Mouse (Mus musculus) midbrain, embryonic 16.5 days (tissue): ENCODE results near the gene Fbxl18. TPM values are rescaled to one million over a fixed set of nuclear protein-coding genes. Genes with fewer than 3 reads are reported as not detected.
"Not testable (repeated sequence)": the region's sequence is repeated elsewhere in the genome, so short reads cannot be mapped to it uniquely, and the experiment has no call there.

ENCODE experiments used
- ATAC-seq: fragments of 200-750 bp; cut with Nextera tagmentation; 2 replicates; pipeline ENCODE4 v1.8.0; 2017; ENCODE audit warnings: moderate TSS enrichment
- H3K27ac ChIP-seq: fragments of 300-500 bp; sonication (generic); 2 replicates; pipeline ENCODE4 v1.5.1; 2014; ENCODE audit warnings: mild to moderate bottlenecking, low read length, mixed read lengths
- H3K27me3 ChIP-seq: fragments of 300-500 bp; sonication (generic); 2 replicates; pipeline ENCODE4 v1.6.1; 2014; ENCODE audit warnings: low read depth, low read length, mixed read lengths; ENCODE audit not compliant: control insufficient read depth, insufficient read depth
- H3K36me3 ChIP-seq: fragments of 300-500 bp; sonication (generic); 2 replicates; pipeline ENCODE4 v1.6.1; 2014; ENCODE audit warnings: mild to moderate bottlenecking, low read length, moderate library complexity, mixed read lengths; ENCODE audit not compliant: control insufficient read depth, insufficient read depth
- H3K4me1 ChIP-seq: fragments of 300-500 bp; sonication (generic); 2 replicates; pipeline ENCODE4 v1.6.1; 2014; ENCODE audit warnings: mild to moderate bottlenecking, low read length, mixed read lengths; ENCODE audit not compliant: control insufficient read depth, insufficient read depth
- H3K4me2 ChIP-seq: fragments of 300-500 bp; sonication (generic); 2 replicates; pipeline ENCODE4 v1.6.1; 2014; ENCODE audit warnings: mild to moderate bottlenecking, low read length, mixed read lengths
- H3K4me3 ChIP-seq: fragments of 300-500 bp; sonication (generic); 2 replicates; pipeline ENCODE4 v1.5.1; 2014; ENCODE audit warnings: low read depth, mild to moderate bottlenecking, low read length, moderate library complexity, mixed read lengths
- H3K9ac ChIP-seq: fragments of 300-500 bp; sonication (generic); 2 replicates; pipeline ENCODE4 v1.6.1; 2014; ENCODE audit warnings: low read depth, low read length, mixed read lengths
- H3K9me3 ChIP-seq: fragments of 300-500 bp; sonication (generic); replicated peaks from 2 replicates; pipeline ENCODE4 v1.6.1; 2014; ENCODE audit warnings: mild to moderate bottlenecking, low read length, mixed read lengths; ENCODE audit not compliant: control insufficient read depth, poor library complexity, severe bottlenecking
- WGBS: fragments of 180-500 bp; shearing (Covaris S2); extraction: QIAGEN DNeasy Blood & Tissue Kit; methylation state at CpG from one replicate; pipeline ENCODE4 v1.1.7; 2014; 5-methylcytosine and 5-hydroxymethylcytosine counted together
- polyA plus RNA-seq: library from polyadenylated mRNA; unstranded; fragments of >200 nt; fragmentation: Nextera tagmentation; extraction: Ambion mirVana; gene quantifications from 2 replicates; pipeline ENCODE4 v1.2.1, GENCODE M21; 2015

Gene Fbxl18
- polyA plus RNA-seq, 1 experiment from 2014 or later = 29.9 TPM

DNA sequence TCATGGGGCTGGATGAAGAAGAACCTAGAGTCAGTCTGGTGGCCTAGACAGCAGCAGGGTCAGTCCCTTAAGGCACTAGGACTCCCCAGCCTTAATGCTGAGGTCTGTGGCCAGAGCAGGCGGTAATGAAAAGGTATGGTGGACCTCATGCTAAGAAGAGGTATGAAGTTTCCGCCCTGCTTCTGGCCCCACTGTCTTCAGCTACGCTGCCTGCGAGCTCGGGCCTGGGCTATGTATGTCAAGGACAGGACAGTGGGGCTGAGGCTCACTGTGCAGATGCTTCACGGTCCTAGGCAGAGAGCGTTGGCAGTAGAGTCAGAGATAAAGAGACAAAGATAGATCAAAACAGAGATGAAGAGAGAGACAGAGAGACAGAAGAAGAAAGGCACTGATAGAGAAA is 46.3 kb downstream of the Fbxl18 start:
- H3K4me2 ChIP-seq = no peak overlapping the region
- no peaks in the 10 kb centered on the region for H3K4me1 ChIP-seq
- no peak for ATAC-seq
- H3K9ac ChIP-seq = no peak overlapping the region
- no peaks in the 10 kb centered on the region for H3K36me3 ChIP-seq
- no peaks in the 10 kb centered on the region for H3K27me3 ChIP-seq
- H3K4me3 ChIP-seq = no peak overlapping the region
- WGBS = 94% methylated on average over 7 of the region's 7 CpGs
- H3K9me3 ChIP-seq = no peaks in the 10 kb centered on the region
- H3K27ac ChIP-seq = no peak overlapping the region

DNA sequence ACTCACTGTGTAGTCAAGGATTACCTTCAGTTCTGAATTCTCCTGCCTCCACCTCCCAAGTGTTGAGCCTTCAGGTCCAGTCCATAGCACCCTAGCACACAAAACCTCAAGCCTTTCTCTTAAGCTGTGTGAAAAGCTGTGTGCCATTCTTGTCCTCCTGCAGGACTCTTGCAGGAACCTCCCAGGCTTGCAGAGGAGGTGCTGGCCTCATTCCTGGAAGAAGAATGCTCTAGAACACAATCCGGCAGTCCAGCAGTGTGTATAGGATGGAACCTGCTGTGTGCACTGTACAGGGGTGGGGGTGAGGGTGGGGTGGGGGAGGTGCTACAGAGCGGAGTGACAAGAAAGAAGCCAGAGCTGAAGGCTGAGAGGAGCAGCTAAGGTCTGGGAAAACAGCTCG is 47.1 kb downstream of the Fbxl18 start:
- no peak overlapping the region for H3K9ac ChIP-seq

DNA sequence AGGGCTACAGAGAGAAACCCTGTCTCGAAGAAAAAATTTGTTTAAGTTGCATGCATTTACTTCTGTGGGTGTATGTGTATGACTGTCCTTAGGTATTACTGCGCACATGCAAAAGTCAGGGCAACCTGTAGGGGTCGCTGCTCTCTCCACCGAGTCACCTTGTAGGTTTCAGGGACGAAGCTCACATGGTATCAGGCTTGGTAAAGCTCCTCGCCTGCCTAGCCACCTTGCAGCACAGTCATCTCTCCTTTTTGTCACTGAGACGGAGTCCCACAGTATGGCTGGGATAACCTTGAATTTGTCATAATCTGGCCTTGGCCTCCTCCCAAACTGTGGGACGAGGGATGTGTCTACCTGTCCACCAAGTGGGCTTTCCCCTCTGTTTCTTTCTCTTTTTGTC is 50.8 kb downstream of the Fbxl18 start:
- Histone ChIP-seq H3K4me1 (no peaks in the 10 kb centered on the region), H3K27me3 (no peaks in the 10 kb centered on the region), H3K27ac (no peak overlapping the region), H3K4me3 (no peak overlapping the region), H3K4me2 (no peak overlapping the region), H3K36me3 (no peaks in the 10 kb centered on the region), H3K9ac (no peak overlapping the region), H3K9me3 (no peaks in the 10 kb centered on the region)
- 64% methylated on average over 8 of the region's 8 CpGs for WGBS
- no peak for ATAC-seq

More for the DNA sequence above, 47.1 kb downstream of the Fbxl18 start:
- no peaks in the 10 kb centered on the region for H3K9me3 ChIP-seq
- no peaks in the 10 kb centered on the region for H3K27me3 ChIP-seq
- H3K27ac ChIP-seq = no peak overlapping the region
- WGBS = 74% methylated on average over 3 of the region's 3 CpGs
- no peak overlapping the region for H3K4me2 ChIP-seq
- no peaks in the 10 kb centered on the region for H3K4me1 ChIP-seq
- no peaks in the 10 kb centered on the region for H3K36me3 ChIP-seq
- no peak overlapping the region for H3K4me3 ChIP-seq
- ATAC-seq = no peak

DNA sequence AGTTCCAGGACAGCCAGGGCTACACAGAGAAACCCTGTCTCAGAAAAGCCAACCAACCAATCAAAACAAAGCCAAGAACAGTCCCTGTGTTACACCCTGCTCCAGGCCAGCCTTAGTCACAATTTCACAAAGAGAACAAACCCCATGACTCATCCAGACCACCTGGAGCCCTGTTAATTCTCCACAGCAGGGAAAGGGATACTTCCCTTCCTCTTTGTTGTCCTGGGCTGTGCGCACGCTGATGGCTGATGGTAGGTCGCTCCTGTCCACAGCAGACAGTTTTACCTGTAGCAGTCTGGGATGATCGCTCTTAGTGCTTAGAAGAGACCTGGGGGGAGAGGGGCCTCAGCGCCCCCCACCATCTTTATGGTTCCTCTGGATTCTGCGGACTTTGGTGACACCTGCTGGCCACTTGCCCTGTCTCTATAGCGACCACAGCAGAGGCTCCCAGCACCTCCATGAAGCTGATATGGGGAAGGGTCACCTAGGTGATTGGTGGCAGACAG is 53.0 kb downstream of the Fbxl18 start:
- no peak overlapping the region for H3K4me3 ChIP-seq
- H3K27me3 ChIP-seq = no peaks in the 10 kb centered on the region
- H3K9ac ChIP-seq = no peak overlapping the region
- H3K27ac ChIP-seq = no peak overlapping the region
- no peak overlapping the region for H3K4me2 ChIP-seq
- no peak for ATAC-seq
- H3K4me1 ChIP-seq = no peaks in the 10 kb centered on the region
- H3K9me3 ChIP-seq = no peaks in the 10 kb centered on the region
- H3K36me3 ChIP-seq = no peaks in the 10 kb centered on the region
- WGBS = 12% methylated on average over 7 of the region's 7 CpGs

DNA sequence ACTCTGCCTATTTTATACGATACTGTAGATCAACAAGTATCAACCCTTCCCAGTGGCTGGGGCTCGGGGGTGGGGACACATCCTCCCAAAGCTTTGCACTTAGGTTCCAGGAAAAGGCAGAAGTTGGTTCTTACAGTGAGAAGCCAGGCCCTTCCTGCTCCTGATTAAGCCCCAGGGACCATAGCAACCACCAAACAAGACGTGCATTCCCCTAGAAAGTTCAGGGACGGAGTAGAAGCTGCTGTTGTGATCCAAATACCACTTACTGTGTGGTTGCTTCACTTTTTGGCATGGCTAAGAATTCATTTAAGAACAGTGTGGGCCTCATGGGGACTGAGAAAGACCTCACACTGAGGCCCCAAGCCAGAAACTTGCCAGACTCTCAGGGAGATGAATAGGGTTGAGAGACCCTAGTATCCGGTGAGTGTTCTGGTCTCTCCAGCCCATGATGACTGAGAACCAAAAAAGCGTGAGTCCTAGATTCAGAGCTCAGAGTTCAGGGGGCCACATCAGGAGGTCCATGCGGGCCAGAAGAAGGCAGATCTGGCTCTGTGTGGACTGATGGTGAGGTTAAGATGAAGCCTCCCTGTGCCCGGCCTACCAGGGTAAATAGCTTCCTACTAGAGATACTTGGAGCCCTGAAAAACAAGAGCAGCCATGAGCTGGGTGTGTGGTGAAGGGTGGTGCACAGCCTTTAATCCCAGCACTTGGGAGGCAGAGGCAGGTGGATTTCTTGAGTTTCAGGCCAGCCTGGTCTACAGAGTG is 53.7 kb downstream of the Fbxl18 start:
- no peaks in the 10 kb centered on the region for H3K9me3 ChIP-seq
- no peak overlapping the region for H3K27ac ChIP-seq
- H3K4me2 ChIP-seq = no peak overlapping the region
- ATAC-seq = no peak
- WGBS = 73% methylated on average over 8 of the region's 8 CpGs
- H3K4me1 ChIP-seq = no peaks in the 10 kb centered on the region
- H3K36me3 ChIP-seq = no peaks in the 10 kb centered on the region
- H3K9ac ChIP-seq = no peak overlapping the region
- H3K27me3 ChIP-seq = no peaks in the 10 kb centered on the region
- no peak overlapping the region for H3K4me3 ChIP-seq

DNA sequence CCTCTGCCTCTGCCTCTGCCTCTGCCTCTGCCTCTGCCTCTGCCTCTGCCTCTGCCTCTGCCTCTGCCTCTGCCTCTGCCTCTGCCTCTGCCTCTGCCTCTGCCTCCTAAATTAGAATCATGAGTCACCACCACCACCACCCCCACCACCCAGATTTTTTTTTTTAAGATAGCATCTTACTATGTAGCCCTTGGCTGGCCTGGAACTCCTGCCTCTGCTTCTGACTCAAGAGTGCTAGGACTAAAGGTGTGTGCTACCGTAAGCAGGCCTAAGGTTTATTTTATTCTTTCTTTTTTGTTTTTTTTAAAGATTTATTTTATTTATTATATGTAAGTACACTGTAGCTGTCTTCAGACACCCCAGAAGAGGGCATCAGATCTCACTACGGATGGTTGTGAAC is 57.8 kb downstream of the Fbxl18 start:
- not testable (repeated sequence) for H3K27ac ChIP-seq, H3K27me3 ChIP-seq, H3K4me2 ChIP-seq, ATAC-seq, H3K9me3 ChIP-seq, H3K4me1 ChIP-seq, H3K4me3 ChIP-seq, H3K36me3 ChIP-seq, H3K9ac ChIP-seq
- WGBS = 98% methylated on average over 2 of the region's 2 CpGs

DNA sequence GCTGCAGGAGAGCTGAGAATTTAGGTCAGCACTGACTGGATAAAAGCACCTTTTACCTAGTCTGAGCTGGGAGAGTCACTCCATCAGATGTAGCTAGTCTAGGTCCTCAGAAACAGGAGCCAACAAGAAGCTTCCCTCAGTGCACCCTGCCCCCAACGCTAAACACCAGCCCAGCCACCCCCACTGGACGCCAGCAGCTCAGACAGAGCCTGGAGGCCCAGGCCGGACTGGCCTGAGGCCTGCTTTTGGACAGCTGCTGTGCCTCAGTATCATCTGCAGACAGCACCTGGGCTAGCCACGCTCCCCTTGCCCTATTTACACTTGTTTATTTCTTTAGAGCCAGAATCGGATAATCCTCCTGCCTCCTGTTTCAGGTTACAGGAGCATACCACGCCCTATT is 58.3 kb downstream of the Fbxl18 start:
- Histone ChIP-seq H3K4me2 (no peak overlapping the region), H3K4me3 (no peak overlapping the region)
- WGBS = 75% methylated on average over 6 of the region's 6 CpGs

DNA sequence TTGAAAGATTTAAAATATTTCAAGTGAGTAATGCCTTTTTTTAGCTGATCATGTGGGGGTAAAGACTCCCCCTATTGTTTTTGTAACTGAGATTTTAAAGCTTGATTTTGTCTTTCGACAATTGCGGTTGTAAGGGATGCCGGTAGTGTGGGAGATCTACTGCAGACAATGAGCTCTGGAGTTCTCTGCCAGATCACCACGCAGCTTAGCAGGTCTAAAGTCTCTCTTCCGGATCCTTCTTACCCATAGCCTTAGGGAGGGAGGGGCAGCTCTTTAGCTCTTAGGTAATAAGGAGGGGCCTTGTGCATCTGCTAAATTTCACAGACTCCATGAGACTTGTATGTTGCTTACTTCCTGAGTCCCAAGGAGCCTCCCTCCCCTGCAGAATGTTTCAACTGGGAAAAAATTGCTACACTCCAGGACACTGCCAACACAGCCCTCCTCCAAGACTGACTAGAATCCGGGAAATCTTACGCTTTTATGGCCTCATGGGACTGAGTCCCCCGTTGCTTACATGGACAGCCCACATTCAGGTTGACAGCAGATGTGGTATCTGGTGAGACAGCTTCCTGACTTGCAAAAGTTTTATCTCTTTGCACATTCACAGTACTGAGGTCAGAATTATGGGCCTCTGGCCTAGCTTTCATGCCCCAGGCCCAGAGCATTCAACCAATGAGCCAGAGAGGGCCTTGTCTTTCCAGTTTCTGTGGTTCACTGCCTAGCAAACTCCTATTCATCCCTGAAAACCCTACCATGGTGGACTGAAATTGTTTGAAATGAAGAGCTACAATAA is 61.4 kb downstream of the Fbxl18 start:
- no peaks in the 10 kb centered on the region for H3K36me3 ChIP-seq
- no peak overlapping the region for H3K4me3 ChIP-seq
- H3K9ac ChIP-seq = no peak overlapping the region
- H3K27me3 ChIP-seq = no peaks in the 10 kb centered on the region
- H3K4me2 ChIP-seq = no peak overlapping the region
- no peaks in the 10 kb centered on the region for H3K4me1 ChIP-seq
- no peaks in the 10 kb centered on the region for H3K9me3 ChIP-seq
- no peak overlapping the region for H3K27ac ChIP-seq
- WGBS = 76% methylated on average over 8 of the region's 8 CpGs
- no peak for ATAC-seq

More for the DNA sequence above, 58.3 kb downstream of the Fbxl18 start:
- no peaks in the 10 kb centered on the region for H3K4me1 ChIP-seq
- H3K27me3 ChIP-seq = no peaks in the 10 kb centered on the region
- no peaks in the 10 kb centered on the region for H3K36me3 ChIP-seq
- H3K9ac ChIP-seq = no peak overlapping the region
- H3K27ac ChIP-seq = no peak overlapping the region
- ATAC-seq = no peak
- H3K9me3 ChIP-seq = no peaks in the 10 kb centered on the region

DNA sequence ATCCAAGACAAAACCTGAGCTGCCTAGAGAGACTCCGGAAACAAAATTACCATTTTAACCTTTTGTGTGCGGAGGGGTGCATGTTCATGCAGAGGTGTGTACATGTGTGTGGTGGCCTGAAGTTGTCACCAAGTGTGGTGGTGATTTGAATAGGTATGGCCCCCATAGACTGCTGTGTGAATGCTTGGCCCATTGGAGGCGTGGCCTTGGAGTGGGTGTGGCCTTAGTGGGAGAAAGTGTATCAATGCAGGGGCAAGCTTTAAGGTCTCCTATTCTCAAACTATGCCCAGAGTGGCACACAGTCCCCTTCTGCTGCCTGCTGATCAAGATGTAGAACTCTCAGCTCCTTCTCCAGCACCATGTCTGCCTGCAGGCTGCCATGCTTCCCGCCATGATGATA is 69.1 kb downstream of the Fbxl18 start:
- 81% methylated on average over 4 of the region's 4 CpGs for WGBS
- Histone ChIP-seq H3K36me3 (no peaks in the 10 kb centered on the region), H3K9ac (no peak overlapping the region), H3K4me3 (no peak overlapping the region), H3K27me3 (no peaks in the 10 kb centered on the region), H3K4me2 (no peak overlapping the region), H3K27ac (no peak overlapping the region), H3K9me3 (no peaks in the 10 kb centered on the region), H3K4me1 (peaks cover 30% of the 10 kb centered on the region)
- ATAC-seq = no peak
